28 mouse cellular contexts compared by ENCODE assay signal in genomic region chr6:126240256-126240655, GRCm38 (mm10).
DNase-seq lines count a peak whose midpoint lies in the region; ATAC-seq and TF ChIP-seq lines count a peak whose summit lies in the region.
"Had no signal": no experiment of that assay in that cellular context is flagged by ENCODE, and none has a peak within 500 bp of the region (broad histone marks: within the 10 kb centered on the region; RNA-seq: fewer than 3 reads in every experiment).

No protein-coding gene starts in this region.

- no peak overlapping the region for H3K4me2 ChIP-seq in heart, postnatal 0 days (ENCODE audit: low read depth, low read length)
- H3K4me2 ChIP-seq in heart, embryonic 12.5 days = no peak overlapping the region
- H3K4me2 ChIP-seq in myocyte (ENCODE audit: low read depth) = no peak overlapping the region
- H3K4me2 ChIP-seq: embryonic facial prominence, embryonic 12.5 days; embryonic facial prominence, embryonic 15.5 days; hindbrain, embryonic 14.5 days had no signal

- H3K79me2 ChIP-seq in myocyte (ENCODE audit: control insufficient read depth, insufficient read depth) = no peaks in the 10 kb centered on the region

- WGBS in heart, postnatal 0 days = 14% methylated on average over 1 of the region's 1 CpGs
- 16% methylated on average over 1 of the region's 1 CpGs for WGBS in heart, embryonic 12.5 days

- H3ac ChIP-seq in myocyte (ENCODE audit: control insufficient read depth, insufficient read length) = no peak overlapping the region

- no peak overlapping the region for H3K9ac ChIP-seq in heart, postnatal 0 days (replicated peaks; ENCODE audit: low read depth, low read length)
- H3K9ac ChIP-seq in heart, embryonic 12.5 days = no peak overlapping the region
- H3K9ac ChIP-seq: embryonic facial prominence, embryonic 12.5 days; embryonic facial prominence, embryonic 15.5 days; forebrain, postnatal 0 days; hindbrain, embryonic 14.5 days had no signal

- H3K36me3 ChIP-seq in heart, postnatal 0 days (replicated peaks; ENCODE audit: control insufficient read depth, insufficient read depth, low read length) = no peaks in the 10 kb centered on the region
- no peaks in the 10 kb centered on the region for H3K36me3 ChIP-seq in heart, embryonic 12.5 days
- H3K36me3 ChIP-seq in myocyte (ENCODE audit: control insufficient read depth, insufficient read depth) = no peaks in the 10 kb centered on the region
- H3K36me3 ChIP-seq: embryonic facial prominence, embryonic 12.5 days; embryonic facial prominence, embryonic 15.5 days; G1E had no signal

- TF ChIP-seq POLR2A in myocyte (IDR thresholded peaks at IDR 0.05; ENCODE audit: insufficient read length, low read depth) = no peak

- TF ChIP-seq EP300 in heart, postnatal 0 days (IDR thresholded peaks at IDR 0.05; ENCODE audit: low read depth) = no peak

- H3K4me3 ChIP-seq in heart, postnatal 0 days (ENCODE audit: low read depth, low read length) = no peak overlapping the region
- H3K4me3 ChIP-seq in heart, embryonic 12.5 days = no peak overlapping the region
- H3K4me3 ChIP-seq in myocyte = no peak overlapping the region
- H3K4me3 ChIP-seq: embryonic facial prominence, embryonic 12.5 days; embryonic facial prominence, embryonic 15.5 days; gastrocnemius, adult 2 months; heart, adult 2 months had no signal

- no peak for TF ChIP-seq CTCF in heart, postnatal 0 days (IDR thresholded peaks at IDR 0.05; ENCODE audit: low read depth)

- peak; percentile 56 for ATAC-seq in heart, postnatal 0 days (ENCODE audit: insufficient read depth, low read depth)
- no peak for ATAC-seq in heart, embryonic 12.5 days (ENCODE audit: insufficient number of reproducible peaks, low FRiP score)
- ATAC-seq: forebrain, embryonic 14.5 days; forebrain, postnatal 0 days; hindbrain, postnatal 0 days; inflammation-experienced regulatory T-cells, adult 6 months; intestine, embryonic 16.5 days; Patski had no signal

- no peaks in the 10 kb centered on the region for H3K9me3 ChIP-seq in heart, postnatal 0 days (replicated peaks; ENCODE audit: control insufficient read depth, low read length)
- H3K9me3 ChIP-seq in heart, embryonic 12.5 days (replicated peaks) = no peaks in the 10 kb centered on the region
- H3K9me3 ChIP-seq: embryonic facial prominence, embryonic 12.5 days; embryonic facial prominence, embryonic 15.5 days had no signal

- DNase-seq in heart, adult 18-20 months = peak; percentile 20 to 31
- no peak for DNase-seq in heart, adult 8-10 months (ENCODE audit: low spot score)
- peak; percentile 8 for DNase-seq in heart, postnatal 0 days (ENCODE audit: low spot score)
- DNase-seq in retina, postnatal 1 day = peak; percentile 11
- no peak for DNase-seq in urinary bladder, adult 2 months (ENCODE audit: low spot score)
- DNase-seq: adrenal gland, adult 2 months; adrenal gland, postnatal 14 days; B cell, adult 2 months; cerebellum, adult 11 months; cerebellum, adult 2 months; cerebellum, adult 9-11 months; cerebellum, postnatal 25 days; forebrain, postnatal 0 days; gastrocnemius, adult 2 months; gastrocnemius, postnatal 14 days; kidney, adult 18-20 months had no signal

- no peaks in the 10 kb centered on the region for H3K27me3 ChIP-seq in heart, postnatal 0 days (ENCODE audit: control insufficient read depth, insufficient read depth, low read length)
- peaks cover 2% of the 10 kb centered on the region; the same call in 1 of the 2 replicates for H3K27me3 ChIP-seq in heart, embryonic 12.5 days (replicated peaks)
- H3K27me3 ChIP-seq in myocyte (ENCODE audit: control insufficient read depth, insufficient read depth, insufficient read length) = no peaks in the 10 kb centered on the region
- H3K27me3 ChIP-seq: embryonic facial prominence, embryonic 12.5 days; embryonic facial prominence, embryonic 15.5 days; Patski had no signal

- H3K27ac ChIP-seq in heart, postnatal 0 days (ENCODE audit: low read depth) = peak overlapping the region; percentile 51; the same call in 1 of the 2 replicates
- no peak overlapping the region for H3K27ac ChIP-seq in heart, embryonic 12.5 days (ENCODE audit: poor library complexity, severe bottlenecking)
- H3K27ac ChIP-seq: embryonic facial prominence, embryonic 12.5 days; embryonic facial prominence, embryonic 15.5 days; gastrocnemius, adult 2 months; heart, adult 2 months; hindbrain, embryonic 14.5 days; hindbrain, postnatal 0 days had no signal

- peaks cover 13% of the 10 kb centered on the region for H3K4me1 ChIP-seq in heart, postnatal 0 days (ENCODE audit: control insufficient read depth, insufficient read depth)
- peaks cover 11% of the 10 kb centered on the region for H3K4me1 ChIP-seq in heart, embryonic 12.5 days (replicated peaks)
- H3K4me1 ChIP-seq: embryonic facial prominence, embryonic 12.5 days had no signal

TF ChIP-seq in myocyte, 11 proteins besides CTCF, POLR2A, EP300 and RAD21:
- no peak for TF ChIP-seq MAX (IDR thresholded peaks at IDR 0.05; ENCODE audit: low read depth)
- TF ChIP-seq USF1 (IDR thresholded peaks at IDR 0.05; ENCODE audit: low read depth) = no peak
- peak in 1 of 3 experiments; percentile 82 for TF ChIP-seq MYOD1 (IDR thresholded peaks at IDR 0.05; ENCODE audit: control insufficient read depth in 1 of 3, insufficient read length in 2 of 3, low read depth in 2 of 3)
- TF ChIP-seq MYOG (IDR thresholded peaks at IDR 0.05; ENCODE audit: control insufficient read depth in 1 of 3, insufficient read depth in 1 of 3, insufficient read length in 2 of 3, low read depth in 2 of 3) = peak in 2 of 3 experiments; percentile 60 to 69
- TF ChIP-seq REST (IDR thresholded peaks at IDR 0.05; ENCODE audit: insufficient read depth, insufficient read length) = no peak

Comparison
In these comparisons a context has a peak if more than half of its experiments do, and no peak if none do; other contexts are left out.
1. DNase-seq: peak in heart, adult 18-20 months (2 of 2), heart, postnatal 0 days (single experiment) and retina, postnatal 1 day (single experiment); none in heart, adult 8-10 months (single experiment) and urinary bladder, adult 2 months (single experiment).